Mouse (Mus musculus): ENCODE data around the gene Olfr111.
"Not testable (repeated sequence)": the region's sequence is repeated elsewhere in the genome, so short reads cannot be mapped to it uniquely, and the experiment has no call there.

Gene Olfr111

GRCm38 (mm10) chr17:37507730-37508129 lies at the start of gene Olfr111:
Gene Olfr111 (plus strand): TSS chr17:37508030.
- DNase-seq (ENCODE audit: low spot score in 2 of 2) = no peak

- DNase-seq (ENCODE audit: low spot score in 2 of 2) = no peak
Measured at GRCm38 (mm10) chr17:37458616-37459015, 49.2 kb upstream of the Olfr111 start, which contains the start of gene Olfr109. Gene Olfr109 (plus strand): TSS chr17:37458916.

- no peak for DNase-seq (ENCODE audit: low spot score in 2 of 2)
Measured at GRCm38 (mm10) chr17:37483452-37483851, 24.4 kb upstream of the Olfr111 start, which contains the start of gene H2-M2. Gene H2-M2 (minus strand): TSS chr17:37483552.

- DNase-seq (ENCODE audit: low spot score in 2 of 2) = no peak
Measured at GRCm38 (mm10) chr17:37491930-37492518, 15.8 kb upstream of the Olfr111 start, which contains the start of gene Olfr110. Gene Olfr110 (plus strand): TSS chr17:37492468.

GRCm38 (mm10) chr17:37524612-37525011 lies 16.8 kb downstream of the Olfr111 start:
- DNase-seq (ENCODE audit: low spot score in 2 of 2) = not testable (repeated sequence)

- DNase-seq (ENCODE audit: low spot score in 2 of 2) = not testable (repeated sequence)
Measured at GRCm38 (mm10) chr17:37525427-37525826, 17.6 kb downstream of the Olfr111 start.

- no peak for DNase-seq (ENCODE audit: low spot score in 2 of 2)
Measured at GRCm38 (mm10) chr17:37535173-37535572, 27.3 kb downstream of the Olfr111 start.

- not testable (repeated sequence) for DNase-seq (ENCODE audit: low spot score in 2 of 2)
Measured at GRCm38 (mm10) chr17:37538416-37538815, 30.6 kb downstream of the Olfr111 start.

- DNase-seq (ENCODE audit: low spot score in 2 of 2) = no peak
Measured at GRCm38 (mm10) chr17:37541454-37542119, 33.8 kb downstream of the Olfr111 start.

- no peak for DNase-seq (ENCODE audit: low spot score in 2 of 2)
Measured at GRCm38 (mm10) chr17:37543800-37544435, 36.1 kb downstream of the Olfr111 start.

- no peak for DNase-seq (ENCODE audit: low spot score in 2 of 2)
Measured at GRCm38 (mm10) chr17:37558913-37559615, 51.2 kb downstream of the Olfr111 start.

- no peak for DNase-seq (ENCODE audit: low spot score in 2 of 2)
Measured at GRCm38 (mm10) chr17:37569351-37569750, 61.5 kb downstream of the Olfr111 start, which contains the start of gene Olfr112. Gene Olfr112 (minus strand): TSS chr17:37569451.

- no peak for DNase-seq (ENCODE audit: low spot score in 2 of 2)
Measured at GRCm38 (mm10) chr17:37577563-37577962, 69.7 kb downstream of the Olfr111 start, which contains the start of gene Olfr113. Gene Olfr113 (minus strand): TSS chr17:37577663.

All from frontal cortex, postnatal 25 days (tissue).